Mouse (Mus musculus): ENCODE measurements around the gene Herc2.

DNA sequence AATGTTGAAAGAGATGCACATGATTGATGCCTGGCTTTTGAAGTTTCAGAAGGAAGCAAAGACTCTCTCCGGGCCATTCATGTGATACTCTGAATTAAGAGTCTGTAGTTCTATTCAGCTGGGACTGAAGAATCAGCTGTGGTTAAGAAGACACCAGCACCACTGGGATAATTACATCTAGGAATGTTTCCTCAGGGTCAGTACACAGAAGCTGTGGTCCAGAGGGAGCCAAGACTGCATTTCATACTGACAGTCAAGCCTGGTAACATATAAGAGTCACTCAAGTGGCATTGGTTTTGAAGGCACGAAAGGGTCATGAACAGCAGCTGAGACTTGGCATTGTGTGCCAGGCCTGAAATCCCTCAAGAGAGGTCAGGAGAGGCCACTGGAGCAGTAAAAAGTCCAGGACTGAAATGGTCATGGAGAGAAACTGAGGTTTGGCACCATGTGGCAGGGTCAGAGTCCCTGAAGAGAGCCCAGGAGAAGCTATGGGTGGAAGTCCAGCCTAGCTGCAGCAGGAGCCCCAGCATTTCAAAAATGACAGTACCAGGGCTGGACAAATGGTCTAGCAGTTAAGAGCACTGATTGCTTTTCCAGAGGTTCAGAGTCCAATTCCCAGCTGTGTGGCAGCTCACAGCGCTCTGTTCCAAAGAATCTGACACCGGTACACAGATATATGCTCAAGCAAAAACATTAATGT lies 39.5 kb upstream of the Herc2 start:
- TF ChIP-seq POLR2A (IDR thresholded peaks at IDR 0.05; ENCODE audit: insufficient read depth, low read depth, low read length) (no peak), EP300 (IDR thresholded peaks at IDR 0.05; ENCODE audit: insufficient read depth, low read depth, low read length) (no peak), CTCF (IDR thresholded peaks at IDR 0.05) (no peak)

Measured in heart, adult 2 months (tissue).